Mouse (Mus musculus) neutrophil, adult 5-6 weeks (primary cell): ENCODE data around the gene Cdc42ep4. TPM values are rescaled to one million over a fixed set of nuclear protein-coding genes. Genes with fewer than 3 reads are reported as not detected.
A peak's percentile ranks its signal among the peaks of the same experiment; 100 is the strongest.

Source experiments
- ATAC-seq: fragments of 151-379, 151-347 bp; 2 replicates; pipeline ENCODE4 v1.8.0; 2017; ENCODE audit warnings: mild to moderate bottlenecking, moderate TSS enrichment; ENCODE audit not compliant: insufficient number of reproducible peaks, poor library complexity, low FRiP score, severe bottlenecking; ENCODE audit errors: extremely low read depth
- total RNA-seq: library from RNA; stranded (forward); fragments of 200-1000 nt; gene quantifications from 2 replicates; pipeline ENCODE4 v1.2.3, GENCODE M21; 2017

Cdc42ep4 gene
- total RNA-seq, 1 experiment from 2014 or later: 14.5 TPM

DNA sequence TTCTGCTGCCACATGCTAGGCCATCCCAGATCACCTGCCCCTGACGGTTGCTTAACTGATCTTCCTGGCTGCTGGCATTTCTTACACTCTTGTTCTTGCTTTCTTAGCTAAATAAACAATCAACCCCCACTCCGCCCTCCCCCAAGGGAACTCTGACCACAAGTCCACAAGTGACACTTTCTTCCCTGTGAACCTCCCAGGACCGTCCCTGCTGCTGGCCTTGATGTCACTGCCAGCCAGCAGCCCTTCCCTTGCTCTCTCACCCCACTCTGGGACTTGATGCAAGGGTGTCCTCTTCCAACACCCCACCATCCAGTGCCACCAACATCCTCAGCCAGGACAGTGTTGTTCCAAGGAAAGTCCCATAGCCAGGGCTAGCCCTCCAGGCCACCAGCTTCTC, 20.8 kb downstream of the Cdc42ep4 start:
- ATAC-seq: no peak

DNA sequence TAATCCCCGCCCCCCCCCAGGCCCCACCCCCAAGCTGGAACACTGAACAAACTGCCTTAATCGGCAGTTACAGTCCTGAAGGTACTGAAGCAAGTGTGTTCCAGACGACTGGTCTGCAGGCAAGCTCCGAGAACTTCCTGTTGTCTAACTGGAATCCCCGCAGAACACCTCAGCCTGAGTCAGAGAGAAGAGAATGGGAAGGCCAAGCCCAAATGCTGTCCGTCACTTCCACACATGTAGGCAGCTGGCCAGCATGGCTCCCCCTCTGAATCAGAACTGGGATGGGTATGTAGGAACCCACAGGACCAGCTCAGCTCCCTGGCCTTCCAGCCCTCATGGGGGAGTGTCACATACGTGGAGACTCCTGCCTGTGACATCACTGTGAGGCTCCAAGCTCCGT, 21.8 kb downstream of the Cdc42ep4 start:
- ATAC-seq: no peak

DNA sequence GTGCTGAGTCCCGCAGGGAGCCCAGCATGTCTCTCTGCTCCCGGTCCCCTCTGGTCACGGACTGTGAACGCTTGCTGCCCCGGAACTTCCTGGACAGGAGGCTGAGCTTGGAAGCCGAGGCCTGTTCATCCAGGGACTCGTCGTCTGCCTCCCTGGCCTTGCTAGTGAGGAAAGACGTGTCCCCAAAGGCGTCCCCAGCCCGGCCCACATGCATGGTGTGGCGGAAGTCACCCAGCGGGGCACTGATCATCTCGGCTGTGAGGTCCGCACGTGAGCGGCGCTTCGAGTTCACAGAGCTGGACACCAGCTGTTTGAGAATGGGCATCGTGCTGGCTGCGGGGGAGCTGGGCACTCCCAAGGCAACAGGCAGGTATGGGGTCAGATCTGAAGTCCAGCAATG, 22.4 kb downstream of the Cdc42ep4 start:
- ATAC-seq: no peak

DNA sequence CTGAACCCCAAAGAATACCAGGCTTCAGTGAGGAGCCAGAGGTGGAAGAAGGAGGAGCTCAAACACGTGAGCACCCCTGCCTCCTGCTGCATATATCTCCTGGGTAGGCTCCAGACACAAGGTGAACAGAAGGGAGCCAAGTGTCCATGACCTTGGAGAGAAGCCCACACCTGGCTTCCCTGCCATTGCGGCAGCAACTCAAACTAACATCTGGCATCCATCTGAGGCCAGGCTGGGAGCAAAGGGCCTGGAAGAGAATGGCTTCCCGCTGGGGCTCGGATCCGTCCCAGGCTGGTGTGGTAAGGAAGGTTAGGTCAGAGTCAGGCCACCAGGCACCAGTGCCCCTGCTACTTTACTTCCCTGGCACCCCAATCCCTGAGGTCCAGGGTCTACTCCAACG, 23.7 kb downstream of the Cdc42ep4 start:
- ATAC-seq: no peak

DNA sequence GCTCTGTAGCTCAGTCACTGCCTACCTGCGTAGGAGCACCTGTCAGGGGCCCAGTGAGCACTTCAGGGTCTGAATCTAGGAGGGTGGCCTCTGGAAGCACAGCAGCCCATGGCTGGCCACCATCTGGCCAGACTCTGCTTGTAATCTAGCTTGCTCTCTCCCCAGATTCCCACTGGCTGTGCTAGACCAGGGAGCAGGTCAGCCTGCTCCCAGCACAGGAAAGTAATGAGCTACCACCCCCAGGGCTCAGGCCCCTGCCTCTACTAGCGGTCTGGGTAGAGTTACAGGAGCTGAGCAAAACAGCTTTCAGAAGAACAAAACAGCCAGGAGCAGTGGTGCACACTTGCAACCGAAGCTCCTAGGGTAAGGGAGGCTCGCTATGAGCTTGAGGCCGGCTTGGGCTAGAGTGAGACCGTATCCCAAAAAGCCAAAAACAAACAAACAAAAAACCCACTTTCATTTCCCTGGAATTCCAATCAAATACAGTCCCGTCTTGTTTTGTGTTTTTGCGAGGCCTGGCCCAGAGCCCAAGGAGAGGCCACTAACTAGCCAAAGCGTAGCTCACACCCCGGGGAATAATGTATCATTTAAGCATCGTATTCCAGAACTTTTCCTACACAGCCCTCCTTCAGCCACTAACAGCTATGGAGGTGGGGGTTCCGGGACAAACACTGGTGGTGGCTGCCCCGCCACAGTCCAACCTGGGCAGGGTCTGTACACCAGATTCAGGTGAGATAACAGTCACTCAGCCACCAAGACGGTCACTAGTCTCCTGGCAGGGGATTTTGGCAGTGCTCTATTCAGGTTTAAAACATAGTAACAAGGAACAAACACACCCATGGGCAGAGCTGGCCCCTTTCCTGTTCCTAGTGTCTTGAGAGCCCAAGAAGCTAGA, 24.4 kb downstream of the Cdc42ep4 start:
- ATAC-seq: no peak

DNA sequence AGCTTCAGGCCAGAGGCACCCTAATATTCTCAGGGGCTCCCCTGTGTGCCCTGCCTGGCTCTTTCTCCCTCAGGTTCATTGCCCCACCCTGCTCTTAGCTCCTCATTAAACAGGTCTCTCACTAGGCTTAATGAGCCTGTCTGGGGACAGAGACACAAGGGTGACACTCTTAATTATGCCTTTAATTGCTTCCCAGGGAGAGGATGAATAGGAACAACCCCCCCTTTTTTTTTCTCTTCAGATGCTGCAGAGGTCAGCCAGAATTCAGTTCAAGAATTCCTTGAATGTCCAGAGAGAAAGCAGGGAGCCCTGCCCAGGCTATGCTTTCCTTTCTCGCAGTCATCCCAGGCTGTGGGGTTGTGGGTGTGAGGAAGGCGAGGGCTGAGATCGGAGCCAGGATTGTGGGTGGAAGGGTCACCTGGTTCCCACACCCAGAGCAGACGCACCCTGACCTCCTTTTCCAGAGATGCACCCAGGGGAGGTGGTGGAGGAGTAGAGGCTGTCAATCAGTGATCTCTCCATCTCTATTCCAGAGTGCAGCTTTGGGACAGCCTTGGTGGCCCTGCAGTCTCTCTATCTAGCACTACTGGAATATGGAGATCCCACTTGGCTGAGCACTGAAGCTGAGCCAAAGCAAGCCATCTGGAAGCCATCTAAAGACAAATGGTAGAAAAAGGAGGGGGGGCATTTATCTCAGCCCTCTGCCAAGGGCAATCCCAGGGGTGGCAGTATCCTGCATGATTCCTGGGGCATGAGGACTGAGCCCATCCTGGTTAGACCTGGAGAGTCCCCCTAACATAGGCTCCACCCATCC, 26.2 kb downstream of the Cdc42ep4 start:
- no peak for ATAC-seq

DNA sequence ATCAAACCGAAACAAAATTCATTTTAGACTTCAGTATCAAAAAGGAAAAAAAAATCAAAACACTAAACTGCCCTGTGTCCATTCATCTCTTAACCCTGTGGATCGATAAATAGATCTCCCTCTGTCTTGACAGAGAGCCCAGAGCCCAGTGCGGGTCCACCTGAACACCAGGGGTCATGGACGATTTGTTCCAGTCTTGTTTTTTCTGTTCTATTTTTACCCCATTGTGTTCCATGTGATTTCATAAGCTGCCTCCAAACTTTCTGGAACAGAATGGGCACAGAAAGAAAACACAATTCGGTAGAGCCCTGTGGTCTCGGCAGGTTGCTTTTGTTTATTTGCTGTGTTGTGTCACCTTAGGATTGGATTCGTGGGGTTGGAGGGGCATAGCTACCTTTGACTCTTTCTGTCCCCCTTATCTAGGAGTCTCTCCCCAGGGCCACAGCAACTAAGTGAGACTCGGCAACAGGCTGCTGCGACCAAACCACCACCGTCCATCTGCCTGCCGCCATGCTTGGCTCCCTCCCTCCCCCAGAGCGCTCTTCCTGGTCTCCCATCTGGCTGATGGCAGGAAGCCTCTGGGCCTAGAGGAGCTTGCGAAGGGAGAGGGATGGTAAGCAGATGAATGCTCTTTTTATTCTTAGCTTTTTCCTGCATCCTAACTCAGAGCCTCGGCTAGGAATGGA, 29.1 kb downstream of the Cdc42ep4 start:
- no peak for ATAC-seq

DNA sequence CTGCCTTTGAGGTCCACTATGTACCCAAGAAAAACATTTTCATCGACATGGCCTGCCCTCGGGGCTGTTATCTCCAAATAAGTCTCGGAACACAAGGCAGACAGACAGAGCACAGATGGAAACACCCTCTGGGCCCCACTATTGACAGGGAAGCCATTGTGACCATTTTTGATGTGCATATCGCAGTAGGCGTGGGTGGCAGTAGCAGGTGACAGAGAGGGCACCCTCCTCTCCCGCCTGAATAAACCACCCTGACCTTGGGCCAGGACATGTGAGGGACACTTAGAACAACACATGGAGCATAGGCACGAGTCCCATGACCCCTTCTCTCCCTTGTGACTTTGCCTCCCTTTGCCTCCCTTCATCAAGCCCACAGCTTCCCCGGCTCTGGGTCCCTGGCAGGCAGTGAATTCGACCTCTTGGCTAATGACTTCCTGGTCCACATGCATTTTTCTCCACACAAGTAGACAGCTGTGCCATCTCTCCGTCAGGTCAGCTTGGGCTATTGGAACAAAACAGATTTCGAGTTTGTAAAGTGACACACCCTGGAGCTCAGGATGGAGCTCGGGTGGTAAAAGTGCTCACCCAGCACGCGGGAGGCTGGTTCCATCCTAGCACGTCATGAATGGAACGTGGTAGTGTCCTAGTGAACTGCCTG, 33.8 kb downstream of the Cdc42ep4 start:
- no peak for ATAC-seq

DNA sequence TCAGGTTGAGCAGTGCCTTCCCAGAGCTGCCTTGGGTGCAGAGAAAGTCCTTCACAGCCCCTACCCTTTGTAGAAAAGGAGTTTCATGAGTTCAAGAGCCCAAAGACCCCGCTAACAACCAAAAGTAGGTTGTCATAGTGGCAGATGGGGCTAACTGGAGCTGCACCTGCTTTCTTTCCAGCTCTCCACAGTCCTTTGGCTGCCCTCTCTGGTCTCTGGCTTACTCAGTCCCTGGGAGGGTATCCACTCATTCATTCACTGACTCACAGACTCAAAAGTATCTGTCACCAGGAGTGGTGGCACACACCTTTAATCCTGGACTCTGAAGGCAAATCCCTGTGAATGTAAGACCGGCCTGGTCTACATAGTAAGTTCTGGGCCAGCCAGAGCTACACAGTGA, 35.5 kb downstream of the Cdc42ep4 start:
- no peak for ATAC-seq

DNA sequence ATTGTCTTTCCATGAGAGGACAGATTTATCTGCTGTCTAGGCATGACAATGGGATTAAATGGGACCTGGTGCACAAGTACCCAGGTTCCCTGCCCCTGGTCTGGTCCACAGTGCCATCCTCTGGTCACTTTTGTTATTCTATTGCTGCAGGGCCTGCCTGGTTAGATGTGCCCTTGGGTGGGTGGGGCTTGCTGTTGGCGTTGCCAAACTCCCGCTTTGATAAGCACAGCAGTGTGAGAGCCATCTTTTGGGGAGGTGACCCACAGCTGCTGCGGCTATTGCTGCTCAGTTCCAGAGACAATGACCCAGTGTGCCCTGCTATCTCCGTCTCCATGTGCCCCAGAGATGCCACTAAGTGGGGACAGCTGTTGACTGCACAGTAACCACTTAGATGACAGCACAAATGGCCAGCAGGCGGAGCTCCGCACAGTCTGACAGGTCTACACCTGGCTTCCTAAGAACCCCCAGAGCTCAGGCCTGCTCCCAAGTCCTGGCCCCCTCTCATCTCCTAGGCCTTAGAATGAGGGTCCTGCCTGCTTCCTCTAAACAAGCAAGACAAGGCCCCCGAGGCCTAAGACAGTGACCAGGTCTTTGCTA, 36.5 kb downstream of the Cdc42ep4 start:
- ATAC-seq: no peak

DNA sequence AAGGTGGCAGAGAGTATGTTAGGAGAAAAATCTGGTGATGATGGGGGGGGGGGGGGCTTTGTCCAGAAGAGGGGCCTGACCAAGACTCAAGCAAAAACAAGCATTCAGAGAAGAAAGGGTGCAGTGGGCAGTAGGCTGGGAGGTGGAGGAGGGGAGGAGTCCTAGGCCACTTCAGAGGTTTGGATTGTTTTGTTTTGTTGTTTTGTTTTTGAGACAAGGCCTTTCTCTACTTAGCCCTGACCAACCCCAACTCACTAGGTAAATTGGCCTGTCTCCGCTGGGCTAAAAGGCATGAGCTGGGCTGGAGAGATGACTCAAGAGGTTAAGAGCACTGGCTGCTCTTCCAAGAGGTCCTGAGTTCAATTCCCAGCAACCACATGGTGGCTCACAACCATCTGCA, 40.6 kb downstream of the Cdc42ep4 start:
- ATAC-seq: no peak

DNA sequence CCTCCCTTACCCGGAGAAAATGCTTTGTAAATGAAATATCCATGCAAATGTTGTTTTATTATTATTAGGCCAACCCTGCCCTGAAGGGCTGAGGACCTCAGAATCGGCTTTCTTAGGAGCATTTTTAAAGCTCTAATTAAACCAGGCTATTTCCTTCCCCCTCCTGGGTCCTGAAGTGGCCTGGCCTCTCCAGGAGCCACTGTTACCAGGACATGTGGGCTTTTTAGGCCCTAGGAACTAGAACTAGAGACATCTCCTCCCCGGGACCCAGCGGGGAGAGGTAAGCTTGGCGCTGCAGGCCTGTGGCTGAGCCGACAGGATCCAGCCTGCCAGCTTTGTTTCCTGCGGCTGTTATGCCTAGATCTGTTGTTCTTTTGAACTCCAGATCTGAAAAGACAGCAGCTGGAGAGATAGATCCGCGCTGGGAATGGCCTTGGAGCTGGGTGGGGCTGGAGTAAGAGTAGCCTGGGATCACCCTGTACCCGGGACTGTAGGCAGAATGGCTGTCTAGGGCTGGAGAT, 41.4 kb downstream of the Cdc42ep4 start:
- ATAC-seq: no peak

DNA sequence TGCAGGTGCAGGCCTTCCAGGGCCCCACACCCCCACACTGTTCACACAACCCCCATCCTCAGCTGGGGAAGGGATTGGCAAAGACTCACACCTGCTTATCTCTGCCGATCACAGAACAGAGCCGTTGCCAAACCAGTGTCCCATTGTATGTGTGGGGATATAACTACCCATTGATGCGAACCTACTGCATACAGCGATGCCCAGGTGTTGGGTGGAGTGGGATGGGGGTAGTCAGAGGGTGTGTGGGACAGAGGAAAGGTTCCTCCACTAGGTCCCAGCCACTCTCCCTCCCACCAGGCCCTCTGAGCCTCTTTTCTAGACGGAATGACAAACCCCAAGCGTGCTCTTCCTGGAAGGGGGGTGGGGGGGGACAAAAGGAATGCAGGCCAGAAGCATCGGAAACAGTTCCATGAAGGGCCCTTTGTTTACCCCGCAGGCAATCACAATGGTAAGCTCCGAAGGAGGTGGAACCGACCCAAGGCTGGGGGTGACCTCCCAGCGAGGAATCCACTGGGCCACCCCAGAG, 41.9 kb downstream of the Cdc42ep4 start, which contains the start of gene Cpsf4l:
Cpsf4l (minus strand) TSS at position 287 of the 526 bp plus-strand sequence.
- ATAC-seq: no peak

DNA sequence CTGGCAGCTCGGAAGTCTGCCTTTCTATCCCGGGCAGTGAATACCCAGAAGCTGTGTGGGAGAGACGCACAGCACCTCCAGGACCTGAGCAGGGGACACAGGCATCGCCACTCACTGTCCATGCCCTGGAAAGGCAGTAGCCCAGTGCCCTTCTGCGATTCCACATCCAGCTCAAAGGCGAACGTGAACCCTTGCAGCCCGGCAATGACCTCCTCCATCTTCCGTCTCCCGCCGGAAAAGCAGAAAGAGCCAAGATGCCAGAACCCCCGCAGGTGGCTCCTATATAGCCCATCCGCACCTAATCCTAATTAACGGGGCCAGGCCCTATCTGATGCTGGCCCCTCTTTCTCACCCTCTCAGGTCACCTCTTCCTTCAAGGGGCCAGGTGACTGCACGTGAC, 42.4 kb downstream of the Cdc42ep4 start:
- no peak for ATAC-seq

DNA sequence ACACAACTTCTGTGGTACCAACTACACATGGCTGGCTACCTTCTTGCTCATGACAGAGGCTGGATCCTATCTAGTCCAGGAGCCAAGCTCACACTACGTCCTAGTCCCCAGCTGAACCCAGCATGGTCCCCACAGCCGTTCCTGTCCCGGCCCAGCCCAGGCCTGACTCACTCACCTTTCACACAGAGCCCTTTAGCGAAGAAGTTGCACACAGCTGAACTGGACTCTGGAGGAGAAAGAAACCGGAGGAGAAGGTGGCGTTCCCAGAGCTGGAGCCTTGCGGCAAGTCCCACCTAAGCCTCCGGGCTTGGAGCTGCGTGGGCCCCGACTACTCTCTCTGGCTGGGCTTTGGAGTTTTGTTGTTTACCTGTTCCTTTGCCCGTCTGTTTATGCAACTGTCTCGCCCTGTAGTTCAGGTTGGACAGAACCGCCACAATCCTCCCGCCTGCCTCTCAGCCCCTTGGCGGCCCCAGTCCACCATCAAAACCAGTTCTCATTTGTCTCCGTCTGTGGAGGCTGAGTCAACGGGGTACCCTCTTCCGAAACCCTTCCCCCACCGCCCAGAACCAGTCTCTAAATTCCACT, 43.0 kb downstream of the Cdc42ep4 start:
- ATAC-seq: no peak

DNA sequence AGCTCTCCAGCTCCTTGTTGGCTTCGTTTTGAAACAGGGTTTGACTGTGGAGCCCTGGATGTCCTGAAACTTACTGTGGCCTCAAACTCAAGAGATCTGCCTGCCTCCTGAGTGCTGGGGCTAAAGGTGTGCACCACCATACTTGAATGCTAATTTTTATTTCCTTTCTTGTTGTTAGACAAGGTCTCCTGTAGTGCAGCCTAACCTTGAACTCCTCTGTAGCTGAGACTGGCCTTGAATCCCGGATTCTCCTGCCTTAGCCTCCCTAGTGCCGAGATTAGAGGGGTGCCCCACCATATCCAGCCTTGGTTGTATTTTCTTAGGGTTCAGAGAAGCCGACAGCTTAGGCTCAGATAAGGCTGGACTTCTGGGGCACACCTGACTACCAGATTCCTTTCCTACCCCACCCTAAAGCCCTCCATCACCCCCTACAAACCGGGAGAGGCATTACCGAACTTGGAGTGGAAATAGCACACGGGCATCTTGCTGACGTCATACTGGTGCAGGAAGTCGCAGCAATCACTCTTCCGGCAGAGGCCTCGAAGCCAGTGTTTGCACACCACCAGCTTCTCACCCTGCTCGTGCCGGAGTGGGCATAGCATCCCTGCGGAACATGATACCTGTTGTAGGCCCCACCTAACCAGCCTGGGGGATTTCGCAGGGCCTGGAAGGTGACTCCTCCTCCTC, 45.6 kb downstream of the Cdc42ep4 start:
- ATAC-seq: no peak

DNA sequence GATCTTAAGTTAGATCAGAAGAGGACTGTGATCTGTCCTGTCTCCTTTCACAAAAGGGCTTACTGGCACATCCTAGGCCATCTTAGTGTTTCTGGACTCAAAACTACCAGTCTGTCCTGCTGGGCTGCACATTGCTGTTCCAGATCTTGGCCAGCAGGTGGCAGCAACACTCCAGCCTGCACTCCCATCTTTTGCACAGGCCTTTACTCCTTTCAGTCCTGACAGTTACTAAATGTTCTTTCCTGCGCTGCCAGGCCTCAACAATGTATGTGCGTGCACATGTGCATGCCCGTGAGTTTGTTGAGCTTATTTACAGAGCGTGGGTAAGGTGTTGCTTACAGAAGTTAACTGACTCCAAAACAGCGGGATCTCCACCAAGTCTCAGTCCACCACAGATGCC, 47.9 kb downstream of the Cdc42ep4 start:
- ATAC-seq: peak; percentile 83
